Mouse (Mus musculus) left cerebral cortex, postnatal 25 days (tissue): ENCODE measurements at regions not wholly inside any gene's neighbourhood (a gene's known extent, or its start where the extent isn't known, plus 50 kb on each side); places are given as distances from the start of the nearest gene placed in this dataset.
"Not testable (repeated sequence)": the region's sequence is repeated elsewhere in the genome, so short reads cannot be mapped to it uniquely, and the experiment has no call there.

Experiments used
- DNase-seq, 2 experiments: peaks; one replicate each; pipeline ENCODE4 v3.0.0; 2022; ENCODE audit warnings: low spot score in 2 of 2, mixed read lengths in 1 of 2
- intact Hi-C: fragments of 180-260 bp; cut with DNase I; formaldehyde crosslinking; loops from one replicate; pipeline ENCODE4 v1.15.1; 2025

GRCm38 (mm10) chrX:99732526-99732925 is 88.3 kb upstream of the Tmem28 start:
- intact Hi-C loops, result no loop called here
- DNase-seq, result no peak

DNA sequence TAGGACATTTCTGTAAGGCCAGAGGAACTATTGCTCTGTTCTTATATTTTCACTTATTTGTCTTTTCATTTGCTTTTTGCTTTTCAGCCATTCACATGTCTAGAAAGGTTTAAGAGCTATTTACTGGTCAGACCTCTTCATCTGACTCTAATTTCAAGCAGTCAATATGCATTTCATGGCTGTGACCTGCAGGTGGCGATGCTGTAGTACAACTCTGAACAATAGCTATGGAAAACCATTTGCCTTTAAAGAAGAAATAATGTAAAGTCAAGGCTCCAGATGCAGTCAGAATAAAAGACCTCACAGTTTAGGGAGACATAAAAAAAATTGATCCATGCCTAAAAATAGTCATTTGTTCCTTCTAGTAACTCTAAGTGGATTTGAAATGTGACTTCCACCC is 95.7 kb upstream of the Tmem28 start:
- peak; percentile 10 to 37 for DNase-seq
- intact Hi-C loops, result loop anchor here (10.0 kb wide), 1 partner anchor 750 kb away; no protein-coding TSS in a partner anchor

DNA sequence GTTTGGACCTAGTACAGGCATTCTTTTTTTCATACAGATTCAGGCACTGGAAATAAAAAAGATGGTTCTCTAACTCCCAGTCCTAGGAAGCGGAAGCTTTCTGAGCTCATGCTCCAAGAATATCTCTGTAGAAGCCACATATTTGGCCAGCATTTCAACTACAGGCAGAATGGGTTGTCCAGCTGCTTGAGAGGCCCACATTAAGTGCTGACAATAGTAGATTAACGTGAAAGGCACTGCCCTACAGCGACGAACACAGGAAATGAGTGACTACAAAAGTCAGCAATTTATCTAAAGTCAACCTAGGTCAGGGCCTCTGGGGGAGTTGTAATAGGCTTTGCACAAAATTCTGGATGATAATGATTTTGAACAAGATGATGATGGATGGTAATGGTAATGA is 125.5 kb upstream of the Tmem28 start:
- intact Hi-C loops, result no loop called here
- no peak for DNase-seq

DNA sequence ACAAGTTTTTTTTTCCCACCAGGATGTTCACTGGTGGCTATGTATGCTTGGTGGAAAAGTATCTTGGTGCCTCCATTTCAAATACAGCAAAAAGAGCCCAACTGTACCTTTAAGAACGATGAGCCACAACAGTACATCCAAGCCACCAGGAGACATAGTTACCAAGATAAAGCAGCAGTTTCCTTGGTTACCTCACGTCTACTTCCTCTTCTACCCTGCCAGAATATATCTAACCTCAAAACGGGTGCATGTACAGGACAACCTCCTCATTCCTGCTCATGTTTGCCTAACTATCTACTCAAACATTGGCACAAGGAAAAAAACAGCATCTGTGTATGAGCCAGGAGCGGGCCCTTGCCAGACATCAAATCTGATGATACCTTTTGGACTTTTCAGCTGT is 129.8 kb upstream of the Tmem28 start:
- peak; percentile 4 to 35 for DNase-seq
- intact Hi-C loops, result no loop called here

DNA sequence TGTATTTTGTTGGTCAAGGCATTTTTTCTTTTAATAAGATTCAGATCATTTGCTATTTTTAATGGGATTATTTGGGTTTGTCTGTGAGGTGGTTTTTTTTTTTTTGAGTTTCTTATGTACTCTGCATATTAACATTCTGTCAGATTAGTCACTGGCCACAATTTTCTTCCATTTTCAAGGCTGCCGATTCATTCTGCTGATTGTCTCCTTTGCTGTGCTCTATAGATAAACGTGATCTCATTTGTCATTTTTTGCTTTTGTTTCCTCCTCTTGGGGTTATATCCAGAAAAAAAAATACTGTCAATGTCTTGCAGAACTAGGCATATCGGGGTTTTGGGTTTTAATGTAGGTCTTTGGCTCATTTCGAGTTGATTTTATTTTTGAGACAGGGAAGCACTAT is 131.1 kb upstream of the Tmem28 start:
- DNase-seq, result no peak
- intact Hi-C loops, result no loop called here

DNA sequence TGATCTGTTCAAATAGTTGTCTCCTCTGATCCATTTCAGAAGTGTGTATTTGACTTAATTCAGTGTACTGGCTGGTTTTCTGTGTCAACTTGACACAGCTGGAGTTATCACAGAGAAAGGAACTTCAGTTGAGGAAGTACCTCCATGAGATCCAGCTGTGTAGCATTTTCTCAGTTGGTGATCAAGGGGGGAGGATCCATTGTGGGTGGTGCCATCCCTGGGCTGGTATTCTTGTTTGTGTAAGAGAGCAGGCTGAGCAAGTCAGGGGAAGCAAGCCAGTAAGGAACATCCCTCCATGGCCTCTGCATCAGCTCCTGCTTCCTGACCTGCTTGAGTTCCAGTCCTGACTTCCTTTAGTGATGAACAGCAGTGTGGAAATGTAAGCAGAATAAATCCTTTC is 138.3 kb upstream of the Tmem28 start:
- DNase-seq, result not testable (repeated sequence)

DNA sequence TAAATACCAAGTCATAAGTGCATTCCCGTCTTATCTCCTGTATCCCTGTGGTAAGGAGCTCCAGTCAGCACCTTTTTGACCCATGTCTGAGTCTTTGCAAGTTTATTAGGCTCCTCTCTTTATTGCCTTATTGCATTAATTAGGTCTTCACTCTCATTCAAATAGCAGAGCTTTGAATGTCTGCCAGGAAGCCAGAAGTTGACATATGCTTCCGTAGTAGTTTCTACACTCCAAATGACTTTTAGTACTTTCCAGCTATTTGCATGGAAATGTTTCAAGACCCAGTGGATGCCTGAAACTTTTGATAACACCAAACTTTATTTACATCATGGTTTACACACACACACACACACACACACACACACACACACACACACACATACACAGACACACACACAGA is 153.2 kb upstream of the Tmem28 start:
- DNase-seq, result no peak
- intact Hi-C loops, result no loop called here

More for the DNA sequence above, 138.3 kb upstream of the Tmem28 start:
- intact Hi-C loops, result not testable (repeated sequence)

DNA sequence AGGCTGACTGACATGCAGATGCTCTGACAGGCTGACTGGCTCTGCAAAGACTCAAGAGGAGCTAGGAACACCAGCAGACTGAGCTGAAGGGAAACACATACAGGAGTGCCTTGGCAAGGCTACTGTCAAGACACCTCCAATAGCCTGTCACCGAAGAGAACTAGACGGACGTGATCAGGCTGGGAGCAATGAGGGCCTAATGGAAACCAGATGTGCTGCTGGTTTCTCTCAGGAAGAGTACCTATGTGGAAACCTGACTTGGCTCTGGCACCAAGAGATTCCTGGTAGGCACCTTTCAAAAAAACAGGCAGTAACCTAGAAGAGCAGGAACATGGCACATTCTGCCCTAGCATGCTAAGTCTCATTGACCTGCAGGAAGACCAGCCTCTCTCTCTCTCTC is 158.3 kb upstream of the Tmem28 start:
- intact Hi-C loops, result no loop called here
- DNase-seq, result no peak

DNA sequence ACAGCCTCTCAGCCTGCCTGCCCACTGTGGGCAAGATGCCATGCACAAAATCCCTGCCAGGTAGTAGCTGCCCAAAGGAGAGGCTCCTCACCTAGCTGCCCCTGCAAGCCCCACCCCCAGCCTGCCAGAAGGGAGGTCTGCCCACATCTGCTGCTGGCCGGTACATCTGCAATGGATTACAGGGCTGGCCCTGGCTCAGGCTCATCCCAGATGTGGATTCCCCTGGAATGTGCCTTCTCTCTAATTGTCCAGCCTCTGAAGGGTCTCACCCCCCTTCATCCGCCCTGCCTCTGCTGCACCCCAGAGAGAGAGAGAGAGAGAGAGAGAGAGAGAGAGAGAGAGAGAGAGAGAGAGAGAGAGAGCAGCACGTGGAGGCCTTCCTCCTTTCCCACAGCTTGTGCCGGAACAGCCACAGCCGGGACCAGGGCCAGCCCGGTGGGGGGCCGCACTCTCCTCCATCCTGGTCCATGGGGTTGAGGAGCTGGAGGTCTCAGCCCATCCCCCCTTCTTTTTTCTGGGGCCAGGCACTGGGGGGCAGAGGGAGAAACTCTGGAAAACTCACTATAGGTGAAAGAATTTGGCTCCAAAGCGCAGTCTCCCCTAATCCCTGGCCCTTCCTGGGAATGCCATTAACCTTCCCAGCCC is 161.2 kb upstream of the Tmem28 start:
- no peak for DNase-seq
- intact Hi-C loops, result loop anchor here (2.0 to 10.0 kb wide), 3 partner anchors 82 to 675 kb away; no protein-coding TSS in a partner anchor

- DNase-seq, result peak; percentile 28 to 39
- intact Hi-C loops, result loop anchor here (1.0 to 10.0 kb wide), 4 partner anchors 81 to 673 kb away; no protein-coding TSS in a partner anchor
These were observed 162.9 kb upstream of the Tmem28 start for GRCm38 (mm10) chrX:99657790-99658451.

DNA sequence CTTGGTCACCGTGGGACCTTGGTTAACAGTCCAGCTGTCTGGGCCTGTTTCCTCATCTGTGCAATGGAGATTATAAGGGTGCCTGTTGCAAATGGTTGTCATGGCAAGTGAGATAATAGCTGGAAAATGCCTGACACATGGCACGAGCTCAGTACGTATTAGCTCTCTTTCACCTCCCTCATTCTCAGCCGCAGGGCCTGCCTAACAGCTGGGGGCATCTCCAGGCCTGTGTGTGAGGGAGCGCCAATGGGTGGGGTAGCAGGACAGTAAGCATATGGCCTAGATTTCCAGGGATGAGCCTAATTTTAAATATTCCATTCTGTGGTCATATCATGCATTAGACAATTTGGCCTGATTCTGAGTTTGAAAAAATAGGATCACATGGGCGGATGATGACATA is 163.8 kb upstream of the Tmem28 start:
- no peak for DNase-seq
- intact Hi-C loops, result loop anchor here (5.0 to 10.0 kb wide), 2 partner anchors 80 to 672 kb away; no protein-coding TSS in a partner anchor

GRCm38 (mm10) chrX:99632211-99632775 is 161.2 kb upstream of the Pja1 start:
- no peak for DNase-seq
- intact Hi-C loops, result no loop called here

DNA sequence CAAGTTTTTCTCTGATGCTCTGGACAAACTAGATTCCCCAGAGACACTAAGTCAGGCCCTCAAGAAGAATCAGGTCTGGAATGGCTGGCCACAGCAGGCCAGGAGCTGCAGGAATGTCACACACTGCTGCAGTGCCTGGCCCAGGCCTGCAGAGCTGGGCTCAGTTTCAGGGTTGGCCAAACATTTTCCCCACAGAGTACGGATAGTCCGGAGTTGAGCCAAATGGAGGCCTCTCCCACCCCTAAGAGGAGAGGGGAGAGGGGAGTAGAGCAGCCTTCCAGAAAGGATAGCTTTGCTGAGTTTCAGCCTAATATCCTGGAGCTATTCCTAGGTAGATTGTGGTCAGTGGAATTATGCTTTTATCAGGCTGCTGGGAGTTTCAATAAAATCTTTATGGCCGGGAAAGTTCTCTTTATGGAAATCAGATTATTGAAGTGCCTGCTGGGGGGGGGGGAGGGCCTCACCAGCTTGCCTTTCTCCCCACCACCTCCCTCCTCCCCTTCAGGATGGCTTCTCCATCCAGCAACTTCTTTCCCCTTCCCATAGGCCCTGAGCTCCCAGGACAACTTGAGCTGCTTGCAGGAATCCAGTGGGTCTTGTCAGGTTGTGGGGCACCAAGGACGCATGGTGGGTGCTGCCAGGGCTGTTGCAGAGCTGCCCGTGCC is 153.6 kb upstream of the Pja1 start:
- intact Hi-C loops, result no loop called here

DNA sequence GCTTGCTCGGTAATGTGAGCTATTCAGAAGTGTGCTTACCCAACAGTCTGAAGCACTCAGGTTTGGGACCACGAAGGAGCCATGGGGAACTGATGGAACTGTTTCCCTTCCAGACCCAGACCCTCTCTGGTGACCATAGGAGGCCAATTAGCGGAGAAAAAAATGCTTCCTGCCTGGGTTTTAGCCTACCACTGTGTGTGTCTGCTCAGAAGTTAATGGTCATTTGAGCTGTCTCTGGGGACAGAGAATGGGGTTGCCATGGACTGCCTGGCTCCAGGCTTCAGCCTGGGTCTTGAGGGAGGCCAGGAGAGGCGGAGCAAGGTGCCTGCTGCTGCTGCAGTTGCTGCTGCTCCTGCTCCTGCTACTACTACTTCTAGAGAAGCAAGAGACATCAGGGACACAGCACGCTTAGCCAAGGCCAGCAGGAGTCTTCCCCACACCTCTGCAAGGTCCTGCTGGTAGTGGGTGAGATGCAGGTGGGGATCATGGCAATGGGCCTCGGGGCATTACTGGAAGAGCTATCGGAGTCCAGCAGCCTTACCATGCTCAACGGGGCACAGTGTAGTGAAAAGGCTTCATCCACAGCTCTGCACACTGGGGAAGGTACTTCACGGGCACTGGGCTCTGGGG is 141.2 kb upstream of the Pja1 start:
- DNase-seq, result no peak
- intact Hi-C loops, result no loop called here

More for the DNA sequence above, 153.6 kb upstream of the Pja1 start:
- no peak for DNase-seq

DNA sequence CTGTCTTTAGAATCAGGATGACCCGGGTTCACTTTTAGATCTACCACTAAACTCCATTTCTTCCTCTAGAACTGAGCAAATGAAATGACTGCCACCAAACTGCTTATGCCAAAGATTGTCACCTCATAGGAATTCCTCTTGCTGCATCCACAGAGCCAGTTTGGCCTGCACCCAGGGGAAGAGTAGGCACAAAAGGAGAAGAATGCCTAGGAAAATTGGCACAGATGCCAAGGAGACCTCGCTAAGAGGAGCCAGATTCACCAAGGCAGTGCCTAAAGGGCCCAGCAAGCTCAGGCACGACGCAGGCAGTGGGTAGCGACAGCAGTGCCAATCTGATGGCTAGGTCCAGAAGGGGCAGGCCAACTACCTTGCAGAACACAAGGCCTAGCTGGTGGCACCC is 139.0 kb upstream of the Pja1 start:
- no peak for DNase-seq
- intact Hi-C loops, result no loop called here

GRCm38 (mm10) chrX:99609591-99609990 is 138.5 kb upstream of the Pja1 start:
- DNase-seq, result no peak
- intact Hi-C loops, result no loop called here

DNA sequence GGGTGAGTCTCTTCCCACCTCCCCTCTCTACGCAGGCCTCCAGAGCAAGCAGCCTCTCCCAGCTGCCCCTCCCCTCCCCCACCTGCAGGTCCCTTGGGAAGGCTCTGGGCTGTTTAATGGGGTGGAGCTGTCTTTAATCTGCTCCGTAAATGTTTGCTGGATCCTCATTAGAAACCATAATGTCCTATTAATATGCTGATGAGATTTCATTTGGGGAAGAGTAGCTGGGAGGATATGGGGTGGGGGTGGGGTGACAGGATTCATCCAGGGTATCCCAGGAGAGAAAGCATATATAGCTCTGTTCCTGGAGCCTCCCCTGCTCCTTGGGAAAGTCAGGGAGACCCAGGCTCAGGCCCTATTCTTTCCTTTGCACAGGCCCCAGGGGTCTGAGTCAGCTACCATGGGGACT is 137.2 kb upstream of the Pja1 start:
- intact Hi-C loops, result no loop called here
- DNase-seq, result no peak

DNA sequence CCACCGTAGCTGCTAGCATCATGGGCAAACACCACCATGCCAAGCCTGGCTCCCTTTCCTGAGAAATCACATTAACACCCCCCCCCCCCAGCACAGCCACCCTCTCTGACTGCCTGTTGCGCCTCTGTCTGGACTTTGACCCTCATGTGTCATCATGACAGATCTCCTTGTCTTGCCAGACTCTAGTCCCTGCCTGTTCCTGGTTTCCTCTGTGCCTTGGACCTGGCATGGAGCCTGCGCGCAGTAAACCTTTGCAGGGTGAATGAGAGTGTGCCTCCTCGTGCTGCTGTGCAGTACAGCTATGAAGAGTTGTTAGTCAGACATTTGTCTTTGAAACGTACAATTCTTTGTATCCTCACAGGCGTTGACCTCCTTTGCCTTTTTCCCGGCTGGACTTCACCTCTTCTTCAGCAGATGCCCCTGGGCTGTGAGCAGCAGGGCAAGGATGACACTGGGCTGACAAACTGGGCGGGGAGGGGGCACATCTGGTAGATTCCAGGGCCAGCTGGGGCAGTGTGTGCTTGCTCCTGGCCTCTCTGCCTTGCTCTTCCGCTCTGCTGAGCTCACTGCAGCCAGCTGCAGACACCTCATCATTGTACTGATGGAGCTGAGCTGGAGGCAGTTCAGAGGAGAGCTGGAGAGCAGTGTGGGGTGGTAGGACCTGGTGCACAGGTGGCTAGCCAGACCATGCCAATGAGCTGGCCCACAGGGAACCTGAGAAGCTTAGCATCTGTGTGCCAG is 134.2 kb upstream of the Pja1 start:
- intact Hi-C loops, result no loop called here
- no peak for DNase-seq

GRCm38 (mm10) chrX:99603714-99604113 is 132.6 kb upstream of the Pja1 start:
- no peak for DNase-seq
- intact Hi-C loops, result no loop called here
